Comparison of ENCODE assay signal across 8 mouse cellular contexts in genomic region chr7:46710390-46710844, GRCm38 (mm10). TPM values are rescaled to one million over a fixed set of nuclear protein-coding genes. Genes with fewer than 3 reads are reported as not detected.
DNase-seq lines count a peak whose midpoint lies in the region; ATAC-seq and TF ChIP-seq lines count a peak whose summit lies in the region.

Saal1 (minus strand) TSS chr7:46710680.

- peaks cover 30% of the 10 kb centered on the region for H3K36me3 ChIP-seq in heart, embryonic 10.5 days
- H3K36me3 ChIP-seq in kidney, embryonic 15.5 days, result peaks cover 31% of the 10 kb centered on the region
- no peaks in the 10 kb centered on the region; the same call in 1 of the 2 replicates for H3K36me3 ChIP-seq in liver, adult 2 months (ENCODE audit: control insufficient read depth, insufficient read depth, low read length)
- H3K36me3 ChIP-seq in myocyte (ENCODE audit: control insufficient read depth, insufficient read depth), result peaks cover 13% of the 10 kb centered on the region
- no peaks in the 10 kb centered on the region for H3K36me3 ChIP-seq in splenic B cell, adult 2 months (ENCODE audit: control insufficient read depth, insufficient read depth, low read length, poor library complexity, severe bottlenecking)

- peak within 1 kb of the TSS; percentile 86 for H3K9ac ChIP-seq in kidney, embryonic 15.5 days
- peak within 1 kb of the TSS; percentile 73 for H3K9ac ChIP-seq in liver, adult 2 months (ENCODE audit: low read depth, low read length)

- H3ac ChIP-seq in myocyte (ENCODE audit: control insufficient read depth, insufficient read length), result peak within 1 kb of the TSS; percentile 12

- peak within 1 kb of the TSS; percentile 17; the same call in 1 of the 2 replicates for H3K27ac ChIP-seq in bone marrow macrophage, adult 2 months (ENCODE audit: insufficient read depth, low read depth, low read length)
- H3K27ac ChIP-seq in embryonic fibroblast, embryonic 13.5 days (ENCODE audit: insufficient read depth, low read length), result no peak within 1 kb of the TSS
- peak within 1 kb of the TSS; percentile 98 for H3K27ac ChIP-seq in heart, embryonic 10.5 days
- H3K27ac ChIP-seq in kidney, embryonic 15.5 days, result peak within 1 kb of the TSS; percentile 89
- no peak within 1 kb of the TSS for H3K27ac ChIP-seq in liver, adult 2 months (replicated peaks; ENCODE audit: insufficient read depth, low read depth, low read length)

- TF ChIP-seq POLR2A in bone marrow macrophage, adult 2 months (IDR thresholded peaks at IDR 0.05; ENCODE audit: borderline replicate concordance, low read depth, low read length), result no peak
- TF ChIP-seq POLR2A in embryonic fibroblast, embryonic 13.5 days (IDR thresholded peaks at IDR 0.05; ENCODE audit: low read depth, low read length), result peak; percentile 76
- no peak for TF ChIP-seq POLR2A in liver, adult 2 months (IDR thresholded peaks at IDR 0.05; ENCODE audit: extremely low read depth, insufficient read depth, low read length)
- peak; percentile 84 for TF ChIP-seq POLR2A in myocyte (IDR thresholded peaks at IDR 0.05; ENCODE audit: insufficient read length, low read depth)

- peak; percentile 94 for DNase-seq in A20 (ENCODE audit: low read depth, low spot score)
- peak; percentile 96 for DNase-seq in heart, embryonic 10.5 days (ENCODE audit: low spot score)
- peak; percentile 54 for DNase-seq in liver, adult 2 months (ENCODE audit: extremely low read depth, low read depth, low spot score)
- DNase-seq in splenic B cell, adult 2 months (ENCODE audit: low read depth, low spot score), result peak; percentile 95

- H3K4me3 ChIP-seq in bone marrow macrophage, adult 2 months (ENCODE audit: insufficient read depth, low read length), result peak within 1 kb of the TSS; percentile 94
- peak within 1 kb of the TSS; percentile 96 for H3K4me3 ChIP-seq in embryonic fibroblast, embryonic 13.5 days (ENCODE audit: insufficient read depth, low read length)
- peak within 1 kb of the TSS; percentile 87 for H3K4me3 ChIP-seq in heart, embryonic 10.5 days
- H3K4me3 ChIP-seq in kidney, embryonic 15.5 days (replicated peaks), result peak within 1 kb of the TSS; percentile 85
- peak within 1 kb of the TSS; percentile 74 for H3K4me3 ChIP-seq in liver, adult 2 months (ENCODE audit: insufficient read depth, low read depth, low read length)
- peak within 1 kb of the TSS; percentile 73 for H3K4me3 ChIP-seq in myocyte

- ATAC-seq in kidney, embryonic 15.5 days (replicated peaks; ENCODE audit: low FRiP score), result peak; percentile 98

- H3K79me2 ChIP-seq in liver, adult 2 months (ENCODE audit: control insufficient read depth, insufficient read depth, low read length), result no peaks in the 10 kb centered on the region
- peaks cover 17% of the 10 kb centered on the region for H3K79me2 ChIP-seq in myocyte (ENCODE audit: control insufficient read depth, insufficient read depth)

- WGBS in heart, embryonic 10.5 days, result 0% methylated on average over 38 of the region's 38 CpGs
- 0% methylated on average over 38 of the region's 38 CpGs for WGBS in kidney, embryonic 15.5 days
- under 1% methylated on average over 38 of the region's 38 CpGs for WGBS in liver, adult 2 months

- TF ChIP-seq CTCF in bone marrow macrophage, adult 2 months (IDR thresholded peaks at IDR 0.05; ENCODE audit: low read depth, low read length), result peak; percentile 76
- peak; percentile 85 for TF ChIP-seq CTCF in embryonic fibroblast, embryonic 13.5 days (IDR thresholded peaks at IDR 0.05; ENCODE audit: borderline replicate concordance, insufficient read depth, low read length)
- TF ChIP-seq CTCF in liver, adult 2 months (IDR thresholded peaks at IDR 0.05; ENCODE audit: low read depth, low read length), result peak; percentile 95

- H3K4me1 ChIP-seq in bone marrow macrophage, adult 2 months (ENCODE audit: control insufficient read depth, insufficient read depth, low read length), result peaks cover 30% of the 10 kb centered on the region
- no peaks in the 10 kb centered on the region; the same call in 1 of the 2 replicates for H3K4me1 ChIP-seq in embryonic fibroblast, embryonic 13.5 days (ENCODE audit: control insufficient read depth, insufficient read depth, low read length)
- peaks cover 9% of the 10 kb centered on the region; the same call in 1 of the 2 replicates for H3K4me1 ChIP-seq in heart, embryonic 10.5 days
- peaks cover 7% of the 10 kb centered on the region for H3K4me1 ChIP-seq in kidney, embryonic 15.5 days
- no peaks in the 10 kb centered on the region for H3K4me1 ChIP-seq in liver, adult 2 months (ENCODE audit: control insufficient read depth, insufficient read depth, low read length)

- H3K27me3 ChIP-seq in heart, embryonic 10.5 days (ENCODE audit: insufficient read depth, poor library complexity, severe bottlenecking), result peaks cover 3% of the 10 kb centered on the region; the same call in 1 of the 2 replicates
- no peaks in the 10 kb centered on the region for H3K27me3 ChIP-seq in kidney, embryonic 15.5 days
- H3K27me3 ChIP-seq in liver, adult 2 months (ENCODE audit: control insufficient read depth, insufficient read depth, low read length), result no peaks in the 10 kb centered on the region
- H3K27me3 ChIP-seq in myocyte (ENCODE audit: control insufficient read depth, insufficient read depth, insufficient read length), result no peaks in the 10 kb centered on the region
- no peaks in the 10 kb centered on the region for H3K27me3 ChIP-seq in splenic B cell, adult 2 months (ENCODE audit: control insufficient read depth, insufficient read depth, low read length, poor library complexity, severe bottlenecking)

- H3K9me3 ChIP-seq in heart, embryonic 10.5 days, result no peaks in the 10 kb centered on the region
- H3K9me3 ChIP-seq in kidney, embryonic 15.5 days (replicated peaks), result no peaks in the 10 kb centered on the region

- peak within 1 kb of the TSS; percentile 56 for H3K4me2 ChIP-seq in kidney, embryonic 15.5 days
- peak within 1 kb of the TSS; percentile 84 for H3K4me2 ChIP-seq in myocyte (ENCODE audit: low read depth)

TF ChIP-seq in myocyte, 11 proteins besides CTCF, POLR2A, EP300 and RAD21:
- peak in 1 of 3 experiments; percentile 37 for TF ChIP-seq MYOG (IDR thresholded peaks at IDR 0.05; ENCODE audit: control insufficient read depth in 1 of 3, insufficient read depth in 1 of 3, insufficient read length in 2 of 3, low read depth in 2 of 3)
- TF ChIP-seq MAX (IDR thresholded peaks at IDR 0.05; ENCODE audit: low read depth), result no peak
- peak in 1 of 3 experiments; percentile 3 for TF ChIP-seq MYOD1 (IDR thresholded peaks at IDR 0.05; ENCODE audit: control insufficient read depth in 1 of 3, insufficient read length in 2 of 3, low read depth in 2 of 3)
- TF ChIP-seq POLR2AphosphoS2 (IDR thresholded peaks at IDR 0.05; ENCODE audit: insufficient read length, low read depth), result peak; percentile 85
TF ChIP-seq in myocyte: peak in this region for 3.

RNA-seq across cellular contexts. Expression of gene Saal1, which starts in this region (rescaled TPM):
- 7.9 and 8.1 TPM in 2 replicates for polyA plus RNA-seq in bone marrow macrophage, adult 2 months (2012; ENCODE audit: insufficient read depth, insufficient read length, missing spikeins)
- polyA plus RNA-seq in embryonic fibroblast, embryonic 13.5 days (2011; ENCODE audit: insufficient read length, low read depth, missing spikeins), result 13.8 and 15.4 TPM in 2 replicates
- 18.7 and 26.4 TPM in 2 replicates for polyA plus RNA-seq in heart, embryonic 10.5 days (2016; fragmentation: Nextera tagmentation; extraction: Ambion mirVana)
- polyA plus RNA-seq in kidney, embryonic 15.5 days (2015; fragmentation: Nextera tagmentation; extraction: Ambion mirVana), result 32.6 and 33.6 TPM in 2 replicates
- 2.8 and 2.9 TPM in 2 replicates for total RNA-seq in liver, adult 2 months (2014; rRNA removed)
- 2.5 and 2.7 TPM in 2 replicates for polyA plus RNA-seq in liver, adult 2 months (2012; rRNA removed)
- polyA plus RNA-seq in myocyte (2012; fragmentation: generic; extraction: Trizol), result 11.2 TPM

Comparison
In these comparisons a context has a peak if more than half of its experiments do, and no peak if none do; other contexts are left out.
1. H3K27ac ChIP-seq: peak in bone marrow macrophage, adult 2 months (single experiment), heart, embryonic 10.5 days (single experiment) and kidney, embryonic 15.5 days (single experiment); none in embryonic fibroblast, embryonic 13.5 days (single experiment) and liver, adult 2 months (single experiment).
2. POLR2A ChIP-seq: peak in embryonic fibroblast, embryonic 13.5 days (single experiment) and myocyte (single experiment); none in bone marrow macrophage, adult 2 months (single experiment) and liver, adult 2 months (single experiment).
3. Peak in every context shown above with its lines, with median percentiles within 50 percentile points of each other: DNase-seq, H3K4me3 ChIP-seq and CTCF ChIP-seq.